Mouse (Mus musculus): ENCODE measurements at regions not wholly inside any gene's neighbourhood (a gene's known extent, or its start where the extent isn't known, plus 50 kb on each side); places are given as distances from the start of the nearest gene placed in this dataset.

- Histone ChIP-seq H3K27ac (ENCODE audit: low read depth, low read length) (no peak overlapping the region), H3K27me3 (replicated peaks; ENCODE audit: control insufficient read depth, insufficient read depth, low read length) (no peaks in the 10 kb centered on the region), H3K4me1 (ENCODE audit: control insufficient read depth, insufficient read depth, low read length) (no peaks in the 10 kb centered on the region), H3K9ac (ENCODE audit: low read length) (no peak overlapping the region), H3K4me2 (ENCODE audit: low read length) (no peak overlapping the region), H3K4me3 (ENCODE audit: low read depth, low read length) (no peak overlapping the region), H3K9me3 (replicated peaks; ENCODE audit: control insufficient read depth, low read length) (no peaks in the 10 kb centered on the region), H3K36me3 (ENCODE audit: control insufficient read depth, insufficient read depth, low read length) (no peaks in the 10 kb centered on the region)
- no peak for DNase-seq (ENCODE audit: low spot score)
- WGBS = 69% methylated on average over 5 of the region's 5 CpGs
- ATAC-seq = no peak
Observed at GRCm38 (mm10) chr9:112744616-112745015, 508.9 kb upstream of the Arpp21 start.

- Histone ChIP-seq H3K27ac (ENCODE audit: low read depth, low read length) (no peak overlapping the region), H3K9ac (ENCODE audit: low read length) (no peak overlapping the region), H3K9me3 (replicated peaks; ENCODE audit: control insufficient read depth, low read length) (no peaks in the 10 kb centered on the region), H3K27me3 (replicated peaks; ENCODE audit: control insufficient read depth, insufficient read depth, low read length) (no peaks in the 10 kb centered on the region), H3K4me1 (ENCODE audit: control insufficient read depth, insufficient read depth, low read length) (no peaks in the 10 kb centered on the region), H3K4me2 (ENCODE audit: low read length) (no peak overlapping the region), H3K36me3 (ENCODE audit: control insufficient read depth, insufficient read depth, low read length) (no peaks in the 10 kb centered on the region), H3K4me3 (ENCODE audit: low read depth, low read length) (no peak overlapping the region)
- DNase-seq (ENCODE audit: low spot score) (no peak), ATAC-seq (no peak)
- WGBS = 73% methylated on average over 1 of the region's 1 CpGs
Observed at GRCm38 (mm10) chr9:112743871-112744590, 508.3 kb upstream of the Arpp21 start.

- Histone ChIP-seq H3K4me2 (ENCODE audit: low read length) (no peak overlapping the region), H3K4me3 (ENCODE audit: low read depth, low read length) (no peak overlapping the region), H3K27me3 (replicated peaks; ENCODE audit: control insufficient read depth, insufficient read depth, low read length) (no peaks in the 10 kb centered on the region), H3K9me3 (replicated peaks; ENCODE audit: control insufficient read depth, low read length) (no peaks in the 10 kb centered on the region), H3K36me3 (ENCODE audit: control insufficient read depth, insufficient read depth, low read length) (no peaks in the 10 kb centered on the region), H3K4me1 (ENCODE audit: control insufficient read depth, insufficient read depth, low read length) (no peaks in the 10 kb centered on the region), H3K9ac (ENCODE audit: low read length) (no peak overlapping the region), H3K27ac (ENCODE audit: low read depth, low read length) (no peak overlapping the region)
- DNase-seq (ENCODE audit: low spot score) (no peak), ATAC-seq (no peak)
Observed at GRCm38 (mm10) chr9:112735761-112736160, 500.0 kb upstream of the Arpp21 start.

- DNase-seq (ENCODE audit: low spot score) (peak; percentile 47), ATAC-seq (peak; percentile 58; the same call in 1 of the 2 replicates)
- H3K27ac ChIP-seq (ENCODE audit: low read depth, low read length) = no peak overlapping the region
- no peaks in the 10 kb centered on the region for H3K27me3 ChIP-seq (replicated peaks; ENCODE audit: control insufficient read depth, insufficient read depth, low read length)
- H3K9me3 ChIP-seq (replicated peaks; ENCODE audit: control insufficient read depth, low read length) = no peaks in the 10 kb centered on the region
- no peak overlapping the region for H3K9ac ChIP-seq (ENCODE audit: low read length)
- H3K4me1 ChIP-seq (ENCODE audit: control insufficient read depth, insufficient read depth, low read length) = no peaks in the 10 kb centered on the region
- WGBS = 18% methylated on average over 8 of the region's 8 CpGs
- no peak overlapping the region for H3K4me2 ChIP-seq (ENCODE audit: low read length)
- no peaks in the 10 kb centered on the region for H3K36me3 ChIP-seq (ENCODE audit: control insufficient read depth, insufficient read depth, low read length)
- H3K4me3 ChIP-seq (ENCODE audit: low read depth, low read length) = no peak overlapping the region
Observed at GRCm38 (mm10) chr9:112725523-112725922, 489.8 kb upstream of the Arpp21 start.

GRCm38 (mm10) chr9:112725103-112725502, 489.4 kb upstream of the Arpp21 start:
- H3K9ac ChIP-seq (ENCODE audit: low read length) = no peak overlapping the region
- DNase-seq (ENCODE audit: low spot score) (no peak), ATAC-seq (no peak)
- no peak overlapping the region for H3K4me2 ChIP-seq (ENCODE audit: low read length)
- H3K27me3 ChIP-seq (replicated peaks; ENCODE audit: control insufficient read depth, insufficient read depth, low read length) = no peaks in the 10 kb centered on the region
- 2% methylated on average over 4 of the region's 4 CpGs for WGBS
- no peaks in the 10 kb centered on the region for H3K4me1 ChIP-seq (ENCODE audit: control insufficient read depth, insufficient read depth, low read length)
- no peak overlapping the region for H3K4me3 ChIP-seq (ENCODE audit: low read depth, low read length)
- no peaks in the 10 kb centered on the region for H3K36me3 ChIP-seq (ENCODE audit: control insufficient read depth, insufficient read depth, low read length)
- no peak overlapping the region for H3K27ac ChIP-seq (ENCODE audit: low read depth, low read length)
- H3K9me3 ChIP-seq (replicated peaks; ENCODE audit: control insufficient read depth, low read length) = no peaks in the 10 kb centered on the region

GRCm38 (mm10) chr9:112723346-112723745, 487.6 kb upstream of the Arpp21 start:
- no peaks in the 10 kb centered on the region for H3K27me3 ChIP-seq (replicated peaks; ENCODE audit: control insufficient read depth, insufficient read depth, low read length)
- H3K4me3 ChIP-seq (ENCODE audit: low read depth, low read length) = no peak overlapping the region
- no peaks in the 10 kb centered on the region for H3K9me3 ChIP-seq (replicated peaks; ENCODE audit: control insufficient read depth, low read length)
- no peaks in the 10 kb centered on the region for H3K4me1 ChIP-seq (ENCODE audit: control insufficient read depth, insufficient read depth, low read length)
- no peaks in the 10 kb centered on the region for H3K36me3 ChIP-seq (ENCODE audit: control insufficient read depth, insufficient read depth, low read length)
- DNase-seq (ENCODE audit: low spot score) (no peak), ATAC-seq (no peak)
- no peak overlapping the region for H3K4me2 ChIP-seq (ENCODE audit: low read length)
- no peak overlapping the region for H3K27ac ChIP-seq (ENCODE audit: low read depth, low read length)
- WGBS = 72% methylated on average over 1 of the region's 1 CpGs
- H3K9ac ChIP-seq (ENCODE audit: low read length) = no peak overlapping the region

GRCm38 (mm10) chr9:112722501-112722900, 486.8 kb upstream of the Arpp21 start:
- DNase-seq (ENCODE audit: low spot score) (peak; percentile 25), ATAC-seq (no peak)
- H3K9me3 ChIP-seq (replicated peaks; ENCODE audit: control insufficient read depth, low read length) = no peaks in the 10 kb centered on the region
- no peaks in the 10 kb centered on the region for H3K36me3 ChIP-seq (ENCODE audit: control insufficient read depth, insufficient read depth, low read length)
- H3K27ac ChIP-seq (ENCODE audit: low read depth, low read length) = no peak overlapping the region
- H3K4me1 ChIP-seq (ENCODE audit: control insufficient read depth, insufficient read depth, low read length) = no peaks in the 10 kb centered on the region
- H3K9ac ChIP-seq (ENCODE audit: low read length) = no peak overlapping the region
- no peak overlapping the region for H3K4me2 ChIP-seq (ENCODE audit: low read length)
- H3K27me3 ChIP-seq (replicated peaks; ENCODE audit: control insufficient read depth, insufficient read depth, low read length) = no peaks in the 10 kb centered on the region
- 78% methylated on average over 4 of the region's 4 CpGs for WGBS
- H3K4me3 ChIP-seq (ENCODE audit: low read depth, low read length) = no peak overlapping the region

GRCm38 (mm10) chr9:112715197-112715762, 479.5 kb upstream of the Arpp21 start:
- WGBS = 0% methylated on average over 1 of the region's 1 CpGs
- no peak overlapping the region for H3K4me3 ChIP-seq (ENCODE audit: low read depth, low read length)
- no peaks in the 10 kb centered on the region for H3K27me3 ChIP-seq (replicated peaks; ENCODE audit: control insufficient read depth, insufficient read depth, low read length)
- no peaks in the 10 kb centered on the region for H3K4me1 ChIP-seq (ENCODE audit: control insufficient read depth, insufficient read depth, low read length)
- H3K36me3 ChIP-seq (ENCODE audit: control insufficient read depth, insufficient read depth, low read length) = no peaks in the 10 kb centered on the region
- H3K27ac ChIP-seq (ENCODE audit: low read depth, low read length) = no peak overlapping the region
- H3K9ac ChIP-seq (ENCODE audit: low read length) = no peak overlapping the region
- DNase-seq (ENCODE audit: low spot score) (peak; percentile 40), ATAC-seq (peak; percentile 52; the same call in 1 of the 2 replicates)
- no peak overlapping the region for H3K4me2 ChIP-seq (ENCODE audit: low read length)
- 0 out of 2 replicates have a peak, but pooled peaks cover 2% of the 10 kb centered on the region for H3K9me3 ChIP-seq (replicated peaks; ENCODE audit: control insufficient read depth, low read length)

GRCm38 (mm10) chr9:112678866-112679265, 443.1 kb upstream of the Arpp21 start:
- no peaks in the 10 kb centered on the region for H3K9me3 ChIP-seq (replicated peaks; ENCODE audit: control insufficient read depth, low read length)
- no peak overlapping the region for H3K4me3 ChIP-seq (ENCODE audit: low read depth, low read length)
- H3K9ac ChIP-seq (ENCODE audit: low read length) = no peak overlapping the region
- WGBS = 90% methylated on average over 1 of the region's 1 CpGs
- no peaks in the 10 kb centered on the region for H3K4me1 ChIP-seq (ENCODE audit: control insufficient read depth, insufficient read depth, low read length)
- no peak overlapping the region for H3K4me2 ChIP-seq (ENCODE audit: low read length)
- ATAC-seq (no peak), DNase-seq (ENCODE audit: low spot score) (no peak)
- H3K27me3 ChIP-seq (replicated peaks; ENCODE audit: control insufficient read depth, insufficient read depth, low read length) = no peaks in the 10 kb centered on the region
- no peaks in the 10 kb centered on the region for H3K36me3 ChIP-seq (ENCODE audit: control insufficient read depth, insufficient read depth, low read length)
- H3K27ac ChIP-seq (ENCODE audit: low read depth, low read length) = no peak overlapping the region
